Mouse (Mus musculus) layer of hippocampus, postnatal 10 days (tissue): Measurements from ENCODE around the gene Tmem120b. TPM values are rescaled to one million over a fixed set of nuclear protein-coding genes. Genes with fewer than 3 reads are reported as not detected.
A peak's percentile ranks its signal among the peaks of the same experiment; 100 is the strongest.

Experiments used
- DNase-seq, 2 experiments: peaks; one replicate each; pipeline ENCODE4 v3.0.0; 2021; ENCODE audit warnings: low spot score in 2 of 2
- total RNA-seq, 2 experiments: library from RNA; stranded (reverse); gene quantifications; 2 replicates each; pipeline ENCODE4 v1.2.3; 2021

Gene Tmem120b
- total RNA-seq, 2 experiments from 2014 or later: 19.6 to 24.5 TPM

- DNase-seq: no peak
These were observed 84.7 kb downstream of the Tmem120b start for GRCm38 (mm10) chr5:123152901-123153300.

GRCm38 (mm10) chr5:123155425-123155824 lies 87.2 kb downstream of the Tmem120b start:
- peak; percentile 74 to 79 for DNase-seq

GRCm38 (mm10) chr5:123156763-123157162 lies 88.5 kb downstream of the Tmem120b start:
- no peak for DNase-seq

GRCm38 (mm10) chr5:123157972-123158371 lies 89.8 kb downstream of the Tmem120b start:
- no peak for DNase-seq

GRCm38 (mm10) chr5:123159446-123159845 lies 91.2 kb downstream of the Tmem120b start:
- no peak for DNase-seq

GRCm38 (mm10) chr5:123159866-123160265 lies 91.7 kb downstream of the Tmem120b start:
- DNase-seq: no peak

GRCm38 (mm10) chr5:123160341-123160740 lies 92.1 kb downstream of the Tmem120b start:
- DNase-seq: no peak

- no peak for DNase-seq
These were observed 94.7 kb downstream of the Tmem120b start for GRCm38 (mm10) chr5:123162942-123163341.

GRCm38 (mm10) chr5:123166437-123166836 lies 98.2 kb downstream of the Tmem120b start:
- DNase-seq: no peak

Other genes with a start within 250 kb of the Tmem120b start
- gene Anapc5, start 247.1 kb upstream of the Tmem120b start, total RNA-seq: 100 to 1,000 TPM; 252 to 292 TPM
- 10 to 100 TPM; 43.5 to 57.1 TPM for gene Rnf34, start 218.4 kb upstream of the Tmem120b start, total RNA-seq
- gene Kdm2b, start 78.6 kb upstream of the Tmem120b start, total RNA-seq: 10 to 100 TPM; 58.6 to 59.2 TPM
- gene Orai1, start 53.3 kb upstream of the Tmem120b start, total RNA-seq: 10 to 100 TPM; 16.1 to 19.2 TPM
- under 1 TPM; 0.51 to 0.85 TPM for gene Morn3, start 21.4 kb upstream of the Tmem120b start, total RNA-seq
- 10 to 100 TPM; 40.9 to 46.6 TPM for gene Rhof, start 64.3 kb downstream of the Tmem120b start, total RNA-seq
- 10 to 100 TPM; 31.7 to 35.0 TPM for gene Setd1b, start 73.8 kb downstream of the Tmem120b start, total RNA-seq
- 10 to 100 TPM; 31.4 to 39.8 TPM for gene Psmd9, start 101.0 kb downstream of the Tmem120b start, total RNA-seq
- gene Hpd, start 114.3 kb downstream of the Tmem120b start, total RNA-seq: under 1 TPM in 1 of 2 experiments, not detected in 1; 0.55 TPM
- 1 to 10 TPM; 5.4 to 7.3 TPM for gene Wdr66, start 183.7 kb downstream of the Tmem120b start, total RNA-seq